Mouse (Mus musculus) forebrain, postnatal 0 days (tissue): ENCODE results near the gene Skint4. TPM values are rescaled to one million over a fixed set of nuclear protein-coding genes. Genes with fewer than 3 reads are reported as not detected.

Source experiments
- ATAC-seq: fragments of 200-750 bp; cut with Nextera tagmentation; 2 replicates; pipeline ENCODE4 v1.8.0; 2017; ENCODE audit warnings: mild to moderate bottlenecking, moderate library complexity
- DNase-seq: peaks from one replicate; pipeline ENCODE4 v3.0.0-alpha.2; 2015
- H3K27ac ChIP-seq: fragments of 300-500 bp; sonication (generic); 2 replicates; pipeline ENCODE4 v1.5.1; 2014; ENCODE audit warnings: low read depth, mild to moderate bottlenecking, antibody characterized with exemption, low read length, moderate library complexity, mixed read lengths
- H3K27me3 ChIP-seq: fragments of 300-500 bp; sonication (generic); 2 replicates; pipeline ENCODE4 v1.6.1; 2014; ENCODE audit warnings: mild to moderate bottlenecking, low read length, mixed read lengths; ENCODE audit not compliant: insufficient read depth
- H3K36me3 ChIP-seq: fragments of 300-500 bp; sonication (generic); 2 replicates; pipeline ENCODE4 v1.6.1; 2014; ENCODE audit warnings: mild to moderate bottlenecking, moderate library complexity; ENCODE audit not compliant: insufficient read depth
- H3K4me1 ChIP-seq: fragments of 300-500 bp; sonication (generic); 2 replicates; pipeline ENCODE4 v1.6.1; 2014; ENCODE audit warnings: antibody characterized with exemption; ENCODE audit not compliant: insufficient read depth
- H3K4me2 ChIP-seq: fragments of 300-500 bp; sonication (generic); 2 replicates; pipeline ENCODE4 v1.6.1; 2014; ENCODE audit warnings: low read depth, mild to moderate bottlenecking, moderate library complexity
- H3K4me3 ChIP-seq: fragments of 300-500 bp; sonication (generic); 2 replicates; pipeline ENCODE4 v1.5.1; 2014; ENCODE audit warnings: low read depth, low read length, mixed read lengths
- H3K9ac ChIP-seq: fragments of 300-500 bp; sonication (generic); 2 replicates; pipeline ENCODE4 v1.6.1; 2014; ENCODE audit warnings: mild to moderate bottlenecking
- H3K9me3 ChIP-seq: fragments of 300-500 bp; sonication (generic); 2 replicates; pipeline ENCODE4 v1.6.1; 2016; ENCODE audit warnings: low read length
- CTCF ChIP-seq: sonication (generic); IDR thresholded peaks from 2 replicates; pipeline ENCODE4 v1.5.1; 2016; ENCODE audit warnings: antibody characterized with exemption, control low read depth, low read depth
- polyA plus RNA-seq: library from polyadenylated mRNA; unstranded; fragments of >200 nt; fragmentation: Nextera tagmentation; extraction: Ambion mirVana; gene quantifications from 2 replicates; pipeline ENCODE4 v1.2.1, GENCODE M21; 2015
- total RNA-seq: library from RNA; depleted of rRNA; stranded (reverse); fragments of >200 nt; gene quantifications from 2 replicates; pipeline ENCODE4 v1.2.3, GENCODE M21; 2014; rRNA removed

Skint4 gene
- total RNA-seq (0.05 TPM in 1 of 2 replicates, not detected in the other), polyA plus RNA-seq (not detected in 2 replicates)

GRCm38 (mm10) chr4:112071716-112072115, at the start of gene Skint4:
Gene Skint4, plus strand, starts transcription at chr4:112072016.
- DNase-seq (no peak), ATAC-seq (no peak)
- H3K9ac ChIP-seq: no peak within 1 kb of the TSS
- no peaks in the 10 kb centered on the region for H3K36me3 ChIP-seq
- H3K9me3 ChIP-seq: 0 out of 2 replicates have a peak, but pooled peaks cover 6% of the 10 kb centered on the region
- H3K27ac ChIP-seq: no peak within 1 kb of the TSS
- no peak within 1 kb of the TSS for H3K4me3 ChIP-seq
- H3K4me1 ChIP-seq: no peaks in the 10 kb centered on the region
- TF ChIP-seq CTCF: no peak
- H3K4me2 ChIP-seq: no peak within 1 kb of the TSS
- no peaks in the 10 kb centered on the region for H3K27me3 ChIP-seq

Other genes with a start within 250 kb of the Skint4 start
- not detected in 2 replicates for gene Slc5a9, start 169.1 kb upstream of the Skint4 start, total RNA-seq
- gene Slc5a9, start 169.1 kb upstream of the Skint4 start, polyA plus RNA-seq: 0.07 TPM in 1 of 2 replicates, not detected in the other
- not detected in 2 replicates for gene Skint8, start 152.6 kb upstream of the Skint4 start, total RNA-seq
- not detected in 2 replicates for gene Skint8, start 152.6 kb upstream of the Skint4 start, polyA plus RNA-seq
- not detected in 2 replicates for gene Skint7, start 99.1 kb upstream of the Skint4 start, total RNA-seq
- gene Skint7, start 99.1 kb upstream of the Skint4 start, polyA plus RNA-seq: not detected in 2 replicates
- gene Skint1, start 65.7 kb upstream of the Skint4 start, total RNA-seq: not detected in 2 replicates
- not detected in 2 replicates for gene Skint1, start 65.7 kb upstream of the Skint4 start, polyA plus RNA-seq
- not detected in 2 replicates for gene Skint3, start 160.2 kb downstream of the Skint4 start, total RNA-seq
- not detected in 2 replicates for gene Skint3, start 160.2 kb downstream of the Skint4 start, polyA plus RNA-seq